Mouse (Mus musculus) liver, embryonic 13.5 days (tissue): Measurements from ENCODE around the gene Mapk13. TPM values are rescaled to one million over a fixed set of nuclear protein-coding genes. Genes with fewer than 3 reads are reported as not detected.
A peak's percentile ranks its signal among the peaks of the same experiment; 100 is the strongest.

Experiments used
- ATAC-seq: fragments of 200-750 bp; cut with Nextera tagmentation; 2 replicates; pipeline ENCODE4 v1.8.0; 2017; ENCODE audit warnings: low read depth, mild to moderate bottlenecking, moderate number of reproducible peaks, moderate library complexity
- DNase-seq: peaks from one replicate; pipeline ENCODE4 v3.0.0; 2022
- H3K27ac ChIP-seq: fragments of 300-500 bp; sonication (generic); 2 replicates; pipeline ENCODE4 v1.5.1; 2015; ENCODE audit warnings: moderate library complexity, mild to moderate bottlenecking, inconsistent platforms
- H3K27me3 ChIP-seq: fragments of 300-500 bp; sonication (generic); 2 replicates; pipeline ENCODE4 v1.6.1; 2015; ENCODE audit warnings: mild to moderate bottlenecking, inconsistent platforms
- H3K36me3 ChIP-seq: fragments of 300-500 bp; sonication (generic); 2 replicates; pipeline ENCODE4 v1.6.1; 2015; ENCODE audit warnings: mild to moderate bottlenecking, inconsistent platforms
- H3K4me1 ChIP-seq: fragments of 300-500 bp; sonication (generic); replicated peaks from 2 replicates; pipeline ENCODE4 v1.6.1; 2015; ENCODE audit warnings: inconsistent platforms
- H3K4me2 ChIP-seq: fragments of 300-500 bp; sonication (generic); 2 replicates; pipeline ENCODE4 v1.6.1; 2015; ENCODE audit warnings: inconsistent platforms, mild to moderate bottlenecking, moderate library complexity
- H3K4me3 ChIP-seq: fragments of 300-500 bp; sonication (generic); replicated peaks from 2 replicates; pipeline ENCODE4 v1.5.1; 2015; ENCODE audit warnings: mild to moderate bottlenecking, inconsistent platforms
- H3K9ac ChIP-seq: fragments of 300-500 bp; sonication (generic); 2 replicates; pipeline ENCODE4 v1.6.1; 2015; ENCODE audit warnings: mild to moderate bottlenecking, inconsistent platforms
- H3K9me3 ChIP-seq: fragments of 300-500 bp; sonication (generic); replicated peaks from 2 replicates; pipeline ENCODE4 v1.6.1; 2016; ENCODE audit warnings: inconsistent platforms
- WGBS: fragments of 180-500 bp; shearing (Covaris S2); methylation state at CpG from one replicate; pipeline ENCODE4 v1.1.7; 2015; ENCODE audit not compliant: insufficient replicate concordance; 5-methylcytosine and 5-hydroxymethylcytosine counted together
- polyA plus RNA-seq: library from polyadenylated mRNA; unstranded; fragments of >200 nt; fragmentation: Nextera tagmentation; extraction: Ambion mirVana; gene quantifications from 2 replicates; pipeline ENCODE4 v1.2.1, GENCODE M21; 2015

The Mapk13 gene
- polyA plus RNA-seq, 1 experiment from 2014 or later = 2.2 TPM

GRCm38 (mm10) chr17:28776817-28777216 is 7.7 kb downstream of the Mapk13 start:
- Histone ChIP-seq H3K36me3 (no peaks in the 10 kb centered on the region), H3K4me1 (peaks cover 15% of the 10 kb centered on the region), H3K27me3 (peaks cover 17% of the 10 kb centered on the region), H3K9me3 (no peaks in the 10 kb centered on the region), H3K27ac (no peak overlapping the region), H3K4me3 (no peak overlapping the region), H3K4me2 (no peak overlapping the region), H3K9ac (no peak overlapping the region)
- no peak for ATAC-seq
- 78% methylated on average over 3 of the region's 3 CpGs for WGBS
- no peak for DNase-seq

DNA sequence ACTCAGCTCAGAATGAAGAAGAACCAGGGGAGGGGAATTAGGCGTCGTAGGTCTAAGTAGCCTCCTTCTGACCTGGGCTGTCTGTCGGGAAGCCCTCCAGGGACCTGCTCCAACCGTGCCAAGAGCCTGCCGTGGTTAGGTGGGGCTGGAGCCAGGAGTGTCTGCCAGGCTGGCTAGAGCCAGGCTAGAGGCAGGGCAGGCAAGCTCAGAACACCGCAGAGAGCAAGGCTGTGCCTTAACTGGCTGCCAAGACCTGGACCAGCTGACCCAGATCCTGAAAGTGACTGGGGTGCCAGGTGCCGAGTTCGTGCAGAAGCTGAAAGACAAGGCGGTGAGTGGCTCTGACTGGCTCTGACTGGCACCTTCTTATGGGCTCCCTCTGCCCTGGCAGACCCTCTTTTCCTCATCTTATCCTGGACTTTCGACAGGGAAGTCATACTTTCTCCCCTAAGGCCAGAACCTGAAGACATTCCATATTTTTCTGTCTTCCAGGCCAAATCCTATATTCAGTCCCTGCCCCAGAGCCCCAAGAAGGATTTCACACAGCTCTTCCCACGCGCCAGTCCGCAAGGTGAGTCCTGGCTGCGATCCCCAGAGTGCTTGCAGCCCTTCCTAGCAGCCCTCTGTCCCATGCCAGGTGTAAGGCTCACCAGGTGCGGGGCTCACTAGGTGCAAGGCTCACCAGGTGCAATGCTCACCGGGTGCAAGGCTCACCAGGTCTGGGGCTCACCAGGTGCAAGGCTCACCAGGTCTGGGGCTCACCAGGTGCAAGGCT is 8.3 kb downstream of the Mapk13 start:
- no peak overlapping the region for H3K27ac ChIP-seq
- H3K27me3 ChIP-seq = peaks cover 11% of the 10 kb centered on the region
- H3K9me3 ChIP-seq = no peaks in the 10 kb centered on the region
- 75% methylated on average over 16 of the region's 16 CpGs for whole genome bisulfite sequencing
- DNase-seq (no peak), ATAC-seq (no peak)
- no peak overlapping the region for H3K9ac ChIP-seq
- peaks cover 19% of the 10 kb centered on the region for H3K4me1 ChIP-seq
- no peak overlapping the region for H3K4me3 ChIP-seq
- H3K36me3 ChIP-seq = no peaks in the 10 kb centered on the region
- H3K4me2 ChIP-seq = no peak overlapping the region

DNA sequence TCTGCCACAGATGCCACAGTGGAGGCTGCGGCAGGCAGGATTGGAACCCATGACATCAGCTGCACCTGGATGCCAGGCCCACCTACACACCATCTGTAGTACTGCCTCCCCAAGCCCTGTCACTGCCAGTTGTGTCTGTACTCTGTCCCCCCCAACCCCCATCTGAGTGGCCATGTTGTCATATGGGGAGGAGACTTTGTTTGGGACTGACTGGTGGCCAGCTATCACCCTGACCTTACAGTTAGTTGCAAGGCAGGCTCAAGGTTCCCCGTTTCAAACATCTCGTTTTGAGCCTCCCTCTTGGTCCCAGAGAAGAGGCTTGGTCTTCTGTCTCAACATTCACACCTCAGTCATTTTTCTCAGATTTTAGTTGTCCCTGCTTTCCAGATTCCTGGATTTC is 10.6 kb downstream of the Mapk13 start:
- no peak for ATAC-seq
- H3K4me2 ChIP-seq = no peak overlapping the region
- no peak for DNase-seq
- H3K9me3 ChIP-seq = no peaks in the 10 kb centered on the region
- no peaks in the 10 kb centered on the region for H3K36me3 ChIP-seq
- 0 out of 2 replicates have a peak, but pooled peaks cover 9% of the 10 kb centered on the region for H3K27me3 ChIP-seq
- no peak overlapping the region for H3K9ac ChIP-seq
- 60% methylated on average over 3 of the region's 3 CpGs for WGBS
- H3K4me3 ChIP-seq = no peak overlapping the region
- H3K4me1 ChIP-seq = peaks cover 20% of the 10 kb centered on the region
- H3K27ac ChIP-seq = no peak overlapping the region

- Histone ChIP-seq H3K4me2 (no peak overlapping the region), H3K4me1 (peaks cover 20% of the 10 kb centered on the region), H3K36me3 (no peaks in the 10 kb centered on the region), H3K9me3 (no peaks in the 10 kb centered on the region), H3K27me3 (0 out of 2 replicates have a peak, but pooled peaks cover 9% of the 10 kb centered on the region), H3K27ac (no peak overlapping the region), H3K9ac (no peak overlapping the region), H3K4me3 (no peak overlapping the region)
- no peak for ATAC-seq
- no peak for DNase-seq
- 55% methylated on average over 3 of the region's 3 CpGs for WGBS
Measured at GRCm38 (mm10) chr17:28780836-28781235, 11.7 kb downstream of the Mapk13 start.

DNA sequence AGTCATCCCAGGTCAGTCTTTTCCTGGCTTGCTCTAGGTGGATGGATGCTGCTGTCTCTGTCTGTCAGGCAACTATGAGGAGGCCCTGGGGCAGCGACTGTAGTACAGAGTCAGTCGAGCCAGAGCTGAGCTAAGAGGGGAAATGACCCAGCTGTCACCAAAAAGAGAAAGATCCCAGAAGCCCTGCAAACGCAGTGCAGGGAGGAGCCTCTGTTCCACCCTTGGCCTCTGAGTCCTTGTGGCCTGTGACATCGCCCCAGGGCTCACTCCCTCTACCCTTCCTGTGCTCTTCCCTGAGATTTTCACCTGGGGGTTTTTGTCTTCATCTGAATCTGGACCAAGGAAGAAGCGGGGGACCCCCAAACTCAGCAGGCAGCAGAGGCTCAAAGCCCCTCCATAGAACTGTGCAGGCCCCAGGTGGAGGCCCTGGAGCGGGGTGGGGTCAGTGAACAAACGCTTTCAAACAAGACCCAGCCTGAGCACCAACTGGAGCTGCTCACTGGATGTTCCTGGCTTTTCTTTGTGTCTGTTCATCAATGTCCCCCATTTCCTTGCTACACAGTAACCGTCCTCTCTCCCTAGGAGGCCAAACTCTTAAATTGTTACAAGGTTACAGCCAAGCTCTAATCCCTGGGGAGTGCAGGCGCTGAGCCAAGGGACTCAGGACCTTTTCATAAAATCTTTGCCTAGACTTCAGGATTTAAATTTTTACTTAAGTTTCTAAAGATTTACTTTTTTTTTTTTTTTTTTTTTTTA is 12.4 kb downstream of the Mapk13 start:
- Histone ChIP-seq H3K27ac (no peak overlapping the region), H3K36me3 (no peaks in the 10 kb centered on the region), H3K9ac (no peak overlapping the region), H3K4me1 (peaks cover 20% of the 10 kb centered on the region), H3K27me3 (0 out of 2 replicates have a peak, but pooled peaks cover 9% of the 10 kb centered on the region), H3K4me2 (no peak overlapping the region), H3K4me3 (no peak overlapping the region), H3K9me3 (no peaks in the 10 kb centered on the region)
- DNase-seq (no peak), ATAC-seq (no peak)
- 55% methylated on average over 9 of the region's 9 CpGs for WGBS

GRCm38 (mm10) chr17:28785036-28785435 is 15.9 kb downstream of the Mapk13 start:
- no peaks in the 10 kb centered on the region for H3K9me3 ChIP-seq
- no peak overlapping the region for H3K4me3 ChIP-seq
- H3K36me3 ChIP-seq = no peaks in the 10 kb centered on the region
- ATAC-seq (no peak), DNase-seq (no peak)
- no peak overlapping the region for H3K27ac ChIP-seq
- H3K9ac ChIP-seq = no peak overlapping the region
- H3K4me1 ChIP-seq = peaks cover 13% of the 10 kb centered on the region
- H3K4me2 ChIP-seq = no peak overlapping the region
- WGBS = 68% methylated on average over 3 of the region's 3 CpGs
- 0 out of 2 replicates have a peak, but pooled peaks cover 4% of the 10 kb centered on the region for H3K27me3 ChIP-seq

DNA sequence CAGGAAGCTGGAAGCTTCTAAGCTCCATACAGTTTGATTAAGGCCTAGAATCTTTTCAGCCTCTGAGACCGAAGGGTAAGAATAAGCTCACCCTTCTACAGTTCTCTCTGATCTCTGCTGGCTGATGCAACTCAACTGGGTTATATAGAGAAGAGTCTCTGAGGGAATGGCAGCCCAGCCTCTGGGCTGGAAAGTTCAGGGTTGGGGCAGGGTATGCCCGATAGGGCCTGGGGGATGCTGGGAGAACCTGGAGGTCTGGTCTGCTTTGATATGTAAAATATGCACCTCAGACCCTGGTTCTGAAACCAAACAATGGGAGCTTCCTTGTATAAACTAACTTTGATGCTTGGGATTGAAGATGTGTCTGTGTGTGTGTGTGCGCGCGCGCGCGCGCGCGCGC is 18.4 kb downstream of the Mapk13 start:
- no peak for DNase-seq
- Histone ChIP-seq H3K4me1 (0 out of 2 replicates have a peak, but pooled peaks cover under 1% of the 10 kb centered on the region), H3K4me3 (no peak overlapping the region), H3K9ac (no peak overlapping the region), H3K27ac (no peak overlapping the region), H3K9me3 (no peaks in the 10 kb centered on the region), H3K36me3 (no peaks in the 10 kb centered on the region), H3K27me3 (0 out of 2 replicates have a peak, but pooled peaks cover 4% of the 10 kb centered on the region), H3K4me2 (no peak overlapping the region)
- 92% methylated on average over 12 of the region's 12 CpGs for WGBS
- ATAC-seq = no peak

GRCm38 (mm10) chr17:28797031-28797430 is 27.9 kb downstream of the Mapk13 start:
- Histone ChIP-seq H3K36me3 (no peaks in the 10 kb centered on the region; the same call in 1 of the 2 replicates), H3K9ac (no peak overlapping the region)
- no peak for ATAC-seq

DNA sequence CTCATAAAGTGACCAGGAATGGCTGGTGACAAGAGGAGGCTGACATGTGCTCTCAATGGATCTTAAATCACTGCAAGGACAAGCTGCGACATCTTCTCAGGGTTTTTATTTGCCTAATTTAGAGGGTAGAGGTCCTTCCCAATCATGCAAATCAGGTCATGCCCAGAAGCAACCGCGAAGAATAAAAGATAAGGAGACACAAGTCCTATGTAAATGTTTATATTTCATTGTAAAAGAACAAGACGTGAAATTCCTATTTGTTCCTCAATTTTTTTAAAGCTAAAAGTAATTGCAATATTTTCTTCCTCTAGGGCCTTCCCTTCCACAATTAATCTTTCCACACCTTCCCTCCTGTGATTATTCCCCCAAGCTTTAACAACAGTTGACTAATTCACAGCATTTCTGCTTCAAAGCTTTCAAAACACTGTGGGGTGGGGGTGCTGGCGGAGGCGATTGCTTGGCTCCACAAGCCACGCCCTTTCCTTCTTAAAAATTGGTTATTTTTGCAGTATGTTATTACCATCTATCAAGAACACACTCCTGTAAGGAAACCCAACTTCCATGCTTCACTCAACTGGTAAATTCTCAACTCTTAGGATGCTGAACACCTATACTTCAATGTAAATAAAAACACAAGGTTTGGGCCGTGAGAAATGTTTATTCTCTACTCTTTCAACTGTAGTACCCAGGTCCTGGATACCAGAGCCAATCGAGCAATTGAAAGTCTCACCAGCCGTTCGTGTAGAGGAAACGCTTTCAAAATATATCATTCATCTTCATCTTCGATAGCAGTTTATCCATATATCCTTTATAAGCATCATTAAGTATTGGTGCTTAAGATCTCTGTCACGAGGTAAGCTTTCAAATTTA is 30.4 kb downstream of the Mapk13 start:
- H3K4me2 ChIP-seq = peak overlapping the region; percentile 95
- 14% methylated on average over 14 of the region's 14 CpGs for WGBS
- 0 out of 2 replicates have a peak, but pooled peaks cover 9% of the 10 kb centered on the region for H3K9me3 ChIP-seq
- H3K36me3 ChIP-seq = peaks cover 9% of the 10 kb centered on the region
- peaks cover 44% of the 10 kb centered on the region for H3K4me1 ChIP-seq
- DNase-seq = no peak
- H3K27me3 ChIP-seq = 0 out of 2 replicates have a peak, but pooled peaks cover 3% of the 10 kb centered on the region
- H3K4me3 ChIP-seq = peak overlapping the region; percentile 86
- peak overlapping the region; percentile 97 for H3K27ac ChIP-seq
- peak overlapping the region; percentile 99 for H3K9ac ChIP-seq
- ATAC-seq = no peak

More at GRCm38 (mm10) chr17:28797031-28797430, 27.9 kb downstream of the Mapk13 start:
- H3K9me3 ChIP-seq = 0 out of 2 replicates have a peak, but pooled peaks cover 9% of the 10 kb centered on the region
- H3K4me3 ChIP-seq = no peak overlapping the region
- 0 out of 2 replicates have a peak, but pooled peaks cover 10% of the 10 kb centered on the region for H3K27me3 ChIP-seq
- 83% methylated on average over 4 of the region's 4 CpGs for WGBS
- H3K4me2 ChIP-seq = no peak overlapping the region
- DNase-seq = no peak
- H3K27ac ChIP-seq = no peak overlapping the region
- peaks cover 20% of the 10 kb centered on the region for H3K4me1 ChIP-seq

- ATAC-seq = peak; percentile 32
- H3K4me1 ChIP-seq = peaks cover 51% of the 10 kb centered on the region
- 0 out of 2 replicates have a peak, but pooled peaks cover 3% of the 10 kb centered on the region for H3K27me3 ChIP-seq
- peak overlapping the region; percentile 86 for H3K4me3 ChIP-seq
- peaks cover 16% of the 10 kb centered on the region for H3K36me3 ChIP-seq
- peak overlapping the region; percentile 99 for H3K9ac ChIP-seq
- under 1% methylated on average over 15 of the region's 15 CpGs for WGBS
- H3K27ac ChIP-seq = peak overlapping the region; percentile 97
- H3K4me2 ChIP-seq = peak overlapping the region; percentile 95
- 0 out of 2 replicates have a peak, but pooled peaks cover 4% of the 10 kb centered on the region for H3K9me3 ChIP-seq
- no peak for DNase-seq
Measured at GRCm38 (mm10) chr17:28800281-28800670, 31.2 kb downstream of the Mapk13 start.
